Mouse (Mus musculus) cerebellum, adult 11 months (tissue): ENCODE results near the gene Gnpat.

ENCODE experiments used
- DNase-seq: peaks from one replicate; pipeline ENCODE4 v3.0.0; 2022

The Gnpat gene

DNA sequence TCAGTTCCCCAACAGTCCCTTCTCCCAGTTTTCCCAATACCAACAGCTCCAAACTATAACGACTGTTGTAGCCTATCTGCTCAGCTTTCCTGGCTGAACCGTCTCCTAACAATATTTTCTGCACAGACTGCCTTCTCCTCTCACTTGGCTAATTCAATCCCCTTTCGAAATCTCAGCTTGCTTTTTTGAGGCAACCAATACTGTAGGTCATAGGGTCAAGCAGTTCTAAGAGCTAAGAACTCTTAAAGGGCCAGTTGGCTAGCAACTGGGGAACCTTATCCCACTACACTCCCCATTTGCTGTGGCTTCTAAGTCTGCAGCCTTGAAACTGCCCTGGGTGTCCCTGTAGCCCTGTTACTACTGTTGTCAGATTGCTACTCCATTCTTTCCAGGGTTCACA, 17.7 kb upstream of the Gnpat start:
- no peak for DNase-seq

DNA sequence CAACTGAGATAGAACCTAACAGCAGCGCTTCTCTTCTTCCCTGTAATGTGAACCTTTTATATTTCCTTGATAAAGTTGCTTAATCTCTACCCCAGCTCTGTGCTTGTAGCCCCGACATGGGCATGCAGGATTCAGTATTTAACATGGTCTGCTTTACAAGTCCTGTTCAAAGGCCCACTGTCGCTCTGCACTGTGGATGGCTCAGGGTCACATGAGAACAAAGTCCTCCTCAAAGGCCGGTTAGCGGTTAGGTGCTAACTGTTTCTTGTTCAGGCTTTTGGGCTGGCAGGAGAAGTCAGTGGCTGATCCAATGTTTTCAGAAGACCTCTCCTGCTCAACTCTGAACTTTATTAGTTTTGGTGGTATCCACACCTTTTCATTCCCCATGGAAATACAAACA, 17.3 kb upstream of the Gnpat start:
- DNase-seq = no peak

DNA sequence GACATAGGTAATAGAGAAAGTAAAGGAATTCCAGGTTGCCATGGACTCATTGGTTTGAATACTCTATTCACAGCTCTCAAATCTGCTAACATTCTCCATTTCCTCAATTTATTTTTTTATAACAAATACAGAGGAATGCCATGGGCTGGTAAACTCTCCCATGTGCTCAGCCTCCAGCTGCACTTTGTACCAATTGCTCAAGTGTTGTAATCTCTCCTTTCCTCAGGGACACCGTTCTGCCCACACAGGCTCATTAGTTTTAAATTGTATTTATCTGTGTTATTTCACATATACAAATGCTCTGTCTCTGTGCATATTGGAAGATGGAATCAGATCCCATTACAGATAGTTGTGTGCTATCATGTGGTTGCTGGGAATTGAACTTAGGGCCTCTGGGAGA, 9.3 kb upstream of the Gnpat start:
- no peak for DNase-seq

DNA sequence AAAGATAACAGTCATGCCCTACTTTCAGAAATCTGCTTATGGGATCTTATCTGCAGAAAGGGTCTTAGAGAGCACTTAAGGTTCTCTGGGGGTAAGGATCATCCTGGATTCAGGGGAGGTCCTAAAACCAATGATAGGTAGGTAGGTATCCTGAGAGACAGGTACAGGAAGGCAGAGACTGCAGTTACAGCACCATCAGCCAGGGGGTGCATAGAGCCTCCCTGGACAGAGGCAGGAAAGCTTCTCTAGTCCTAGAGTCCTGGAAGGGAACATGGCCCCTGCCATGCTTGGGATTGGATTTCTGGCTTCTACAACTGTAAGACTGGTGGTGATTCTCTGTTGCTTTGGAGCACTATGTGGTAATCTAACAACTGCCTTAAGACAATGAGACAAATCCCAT, 3.4 kb upstream of the Gnpat start:
- DNase-seq = no peak

DNA sequence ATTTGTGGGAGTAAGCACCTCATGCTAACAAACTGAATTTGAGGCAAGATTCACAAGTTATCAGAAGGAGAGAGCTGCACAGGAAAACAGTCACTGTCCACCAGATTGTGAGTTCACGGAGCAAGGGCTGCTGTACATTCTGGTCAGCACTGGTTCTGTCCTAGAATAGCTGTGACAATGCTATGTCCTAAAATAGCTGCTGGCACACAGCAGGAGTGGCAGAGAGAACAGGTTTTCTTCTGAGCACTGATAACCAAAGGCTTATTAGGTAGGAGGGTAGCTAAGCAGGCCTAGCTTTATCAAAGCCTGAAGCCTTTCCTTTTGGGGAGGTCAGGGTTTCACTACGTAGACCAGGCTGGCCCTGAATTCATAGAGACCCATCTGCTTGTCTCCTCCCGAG, 2.6 kb upstream of the Gnpat start:
- DNase-seq = no peak

DNA sequence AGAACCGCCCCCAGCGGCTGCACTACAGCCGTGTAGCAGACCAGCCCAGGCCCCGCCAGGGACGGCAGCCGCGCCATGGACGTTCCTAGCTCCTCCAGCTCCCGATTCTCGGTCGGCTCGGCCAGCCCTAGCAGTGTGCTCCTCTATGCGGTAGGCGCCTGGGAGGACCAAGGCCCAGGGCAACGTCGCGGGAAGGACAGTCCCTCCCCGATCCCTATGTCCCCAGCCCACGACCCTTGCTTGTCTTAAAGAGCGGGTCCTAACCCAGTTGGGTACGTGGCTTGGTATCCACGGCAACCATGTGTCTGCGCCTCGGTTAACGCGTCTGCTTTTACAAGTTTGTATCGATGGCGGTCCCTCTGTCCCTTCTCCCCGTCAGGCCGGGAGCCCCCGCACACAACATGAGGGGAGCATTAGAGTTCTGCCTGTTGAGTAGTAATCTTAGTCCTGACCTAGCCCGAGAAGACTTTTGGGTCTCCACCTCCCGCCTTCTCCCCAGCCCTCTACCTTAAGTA, 387 bp downstream of the Gnpat start:
- DNase-seq = no peak

DNA sequence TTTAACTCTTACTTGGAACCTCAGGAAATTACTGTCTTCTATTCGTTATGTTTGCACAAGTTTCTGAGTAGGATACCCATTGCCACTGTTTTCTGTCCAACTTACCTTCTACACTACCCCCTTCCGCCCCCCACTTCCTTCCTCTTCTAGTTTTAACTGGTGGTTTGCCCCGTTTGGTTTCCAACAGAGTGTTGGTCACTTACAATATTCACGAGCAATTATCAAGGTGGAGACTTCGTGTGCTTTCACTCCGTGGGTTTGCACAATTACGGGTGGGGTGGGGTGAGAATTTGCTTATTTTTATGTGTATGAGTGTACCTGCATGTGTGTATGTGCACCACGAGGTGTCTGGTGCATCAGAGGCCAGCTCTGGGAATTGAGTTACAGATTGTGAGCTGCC, 896 bp downstream of the Gnpat start:
- no peak for DNase-seq

DNA sequence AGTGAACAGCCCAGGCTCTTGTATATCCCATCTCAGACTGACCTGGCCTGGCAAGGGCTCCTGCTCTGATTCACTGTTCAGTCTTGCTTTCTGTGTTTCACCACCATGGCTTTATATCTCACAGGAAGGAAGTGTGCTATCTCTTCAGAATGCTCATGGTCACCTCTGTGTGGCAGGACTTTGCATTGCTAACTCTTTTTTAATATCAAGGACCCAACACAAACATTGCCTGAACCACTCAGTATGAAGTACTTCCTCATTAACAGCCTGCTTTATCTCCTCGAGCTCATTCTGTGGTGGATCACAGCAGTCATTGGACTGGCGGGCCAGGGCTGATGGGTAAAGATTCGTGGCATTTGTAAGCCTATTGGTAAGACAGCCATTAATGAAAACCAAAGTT, 3.8 kb downstream of the Gnpat start:
- DNase-seq = no peak

DNA sequence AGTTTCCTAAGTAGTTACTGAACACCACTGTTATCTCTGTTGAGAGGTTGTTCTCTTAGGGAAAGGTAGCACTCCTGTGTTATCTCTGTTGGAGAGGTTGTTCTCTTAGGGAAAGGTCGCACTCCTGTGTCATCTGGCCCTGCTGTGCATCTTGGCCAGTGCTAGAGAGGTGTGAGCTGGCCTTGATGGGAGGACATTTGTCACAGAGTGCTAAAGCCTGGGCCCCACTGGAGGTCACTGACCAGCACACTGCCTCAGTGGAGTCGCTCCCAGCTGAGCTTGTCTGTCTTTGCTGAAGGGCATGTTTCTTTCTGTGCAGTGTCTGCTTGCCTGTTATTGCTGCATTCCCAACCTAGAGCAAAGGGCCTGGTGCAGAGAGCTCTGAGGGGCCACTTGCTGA, 4.3 kb downstream of the Gnpat start:
- no peak for DNase-seq

DNA sequence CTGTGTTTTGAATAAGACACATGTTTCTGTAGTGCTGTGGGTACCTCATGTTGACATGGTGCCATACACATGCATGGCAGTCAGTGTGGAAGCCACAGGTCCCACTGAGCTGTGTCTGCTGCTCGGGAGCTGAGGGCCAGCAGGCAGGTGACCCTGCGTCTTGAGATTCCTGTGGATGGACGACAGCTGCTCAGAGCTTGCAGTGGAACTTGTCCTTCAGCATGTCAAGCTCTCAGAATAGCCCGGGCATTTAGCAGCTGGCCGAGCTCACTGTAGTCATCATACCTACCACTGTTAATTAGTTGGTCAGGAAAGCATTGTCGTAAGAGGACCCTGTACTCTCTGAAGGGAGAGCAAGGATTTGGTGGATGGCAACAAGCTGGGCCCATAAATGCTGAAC, 6.9 kb downstream of the Gnpat start:
- DNase-seq = no peak

DNA sequence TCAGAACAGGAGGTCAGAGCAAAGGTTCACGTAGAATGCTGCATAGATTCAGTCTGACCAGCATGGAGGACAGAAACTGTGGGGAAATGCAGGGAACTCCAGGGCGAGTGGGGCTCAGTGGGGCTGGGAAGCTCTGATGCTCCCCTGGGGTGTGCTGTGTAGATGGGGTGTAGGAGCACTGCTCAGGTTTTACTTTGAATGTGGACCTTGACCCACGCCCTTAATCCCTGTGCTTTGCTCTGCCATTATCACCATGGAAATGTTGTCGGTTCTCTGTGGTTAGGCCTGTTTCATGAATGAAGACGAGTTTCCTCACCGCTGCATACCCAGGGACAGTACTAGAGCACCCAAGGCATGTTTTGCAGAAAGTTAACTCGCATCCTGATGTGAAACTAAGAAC, 8.6 kb downstream of the Gnpat start:
- no peak for DNase-seq

DNA sequence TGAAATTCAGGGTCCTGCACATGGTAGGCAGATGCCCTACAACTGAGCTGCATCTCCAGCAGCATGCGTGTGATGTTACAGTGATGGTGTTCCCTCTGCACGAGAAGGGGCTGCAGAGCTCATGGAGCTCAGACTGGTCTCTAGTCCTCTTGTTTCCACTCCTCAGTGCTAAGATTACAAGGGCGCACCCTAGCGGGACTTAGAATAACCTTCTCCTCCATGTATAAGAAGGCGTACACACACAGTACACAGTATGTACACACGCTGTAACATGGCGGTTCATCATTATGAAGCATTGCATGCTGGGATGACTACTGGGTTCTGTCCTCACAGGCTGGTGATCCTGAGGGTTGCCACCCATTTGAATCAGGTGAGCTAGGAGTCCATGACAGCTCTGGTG, 9.2 kb downstream of the Gnpat start:
- DNase-seq = no peak

DNA sequence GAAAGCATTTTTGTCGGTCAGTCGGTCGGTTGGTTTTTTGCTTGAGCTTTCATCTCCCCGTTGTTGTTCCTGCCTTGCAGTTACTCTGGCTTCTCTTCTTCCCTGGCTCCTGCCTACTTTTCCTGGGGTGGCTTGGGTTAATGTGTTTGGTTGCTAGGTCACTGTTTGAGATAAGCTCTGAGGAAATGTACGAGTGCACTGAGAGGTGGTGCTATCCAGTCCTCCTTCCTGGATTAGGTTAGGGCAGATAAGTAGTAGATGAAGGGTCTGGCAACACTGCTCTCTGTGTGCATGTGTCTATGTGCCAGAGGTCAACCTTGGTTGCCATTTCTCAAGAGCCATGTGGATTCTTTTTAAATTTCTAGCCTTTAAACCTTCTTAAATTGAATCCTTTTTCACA, 9.9 kb downstream of the Gnpat start:
- DNase-seq = no peak

DNA sequence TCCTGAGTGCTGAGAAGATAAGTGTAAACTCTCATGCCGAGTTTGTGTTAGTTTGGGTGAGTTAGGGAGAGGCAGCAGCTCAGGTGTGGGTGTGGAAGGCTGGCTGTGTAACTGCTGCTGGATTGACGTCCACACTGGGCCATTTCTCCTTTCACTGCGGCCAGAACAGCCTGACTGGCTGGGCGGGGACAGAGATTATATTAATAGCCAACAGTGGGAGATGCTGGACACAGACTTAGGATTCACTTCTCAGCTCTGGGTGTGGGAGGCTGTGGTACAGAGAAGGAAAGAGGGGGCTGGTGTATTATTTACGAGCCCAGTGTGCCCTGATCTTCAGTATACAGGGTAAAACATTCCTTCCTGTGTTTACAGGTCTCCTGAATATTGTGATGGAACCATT, 15.3 kb downstream of the Gnpat start:
- no peak for DNase-seq

DNA sequence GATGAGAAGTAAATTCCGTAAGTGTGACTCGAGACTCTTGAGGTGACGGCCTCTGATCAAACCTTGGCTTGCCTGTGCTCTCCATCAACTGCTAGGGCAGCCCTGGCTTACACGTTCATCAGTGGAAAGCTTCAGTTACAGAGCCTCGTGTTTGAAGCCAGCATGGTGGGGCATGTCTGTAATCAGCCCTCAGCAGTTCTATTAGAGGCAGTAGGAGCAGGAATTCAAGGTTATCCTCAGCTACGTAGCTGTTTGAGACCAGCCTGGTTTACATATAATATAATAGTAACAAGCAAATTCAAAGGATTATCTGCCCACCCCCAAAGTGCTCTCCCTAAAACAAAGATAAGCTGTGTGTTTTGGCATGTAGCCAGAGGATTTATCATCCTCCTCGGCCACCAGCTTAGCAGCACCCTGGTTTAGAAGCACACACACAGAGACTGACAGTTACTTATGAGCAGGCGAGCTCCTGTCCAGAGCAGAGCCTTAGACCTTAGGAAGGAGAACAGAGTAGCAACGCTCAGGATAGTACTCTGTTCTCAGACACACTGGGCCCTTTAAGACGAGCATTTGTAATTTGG, 16.2 kb downstream of the Gnpat start:
- no peak for DNase-seq

DNA sequence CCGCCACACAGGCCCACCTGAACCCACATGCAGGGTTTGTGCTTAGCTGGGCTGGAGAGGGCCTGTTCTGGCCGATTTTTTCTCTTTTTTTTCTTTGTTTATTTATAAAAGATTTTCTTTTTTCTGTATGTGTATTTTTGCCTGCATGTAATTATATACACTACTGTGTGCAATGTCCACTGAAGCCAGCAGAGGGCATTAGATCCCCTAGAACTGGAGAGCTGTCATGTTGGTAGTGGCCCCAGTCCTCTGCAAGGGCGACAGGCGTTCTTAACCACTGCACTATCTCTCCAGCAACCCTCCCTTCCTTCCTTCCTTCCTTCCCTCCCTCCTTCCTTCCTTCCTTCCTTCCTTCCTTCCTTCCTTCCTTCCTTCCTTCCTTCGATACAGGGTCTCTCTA, 25.6 kb downstream of the Gnpat start:
- no peak for DNase-seq

DNA sequence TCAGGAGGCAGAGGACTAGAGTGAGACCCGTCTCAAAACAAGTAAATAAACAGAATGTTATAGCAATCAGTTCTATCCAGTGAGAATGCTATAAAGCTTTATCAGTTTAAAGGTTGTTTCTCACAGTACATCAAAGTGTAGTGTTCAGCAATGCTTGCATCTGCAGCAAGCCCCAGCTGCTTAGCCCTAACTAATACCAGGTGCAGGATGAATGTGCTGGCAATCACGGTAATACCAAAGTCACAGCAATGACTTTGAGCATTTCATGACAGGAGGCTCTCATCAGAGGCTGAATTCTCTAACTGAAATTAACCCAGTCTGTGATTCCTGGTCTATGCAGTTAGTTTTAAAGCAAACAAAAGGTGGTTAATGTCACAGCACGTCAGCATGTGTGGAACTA, 29.8 kb downstream of the Gnpat start:
- DNase-seq = no peak

DNA sequence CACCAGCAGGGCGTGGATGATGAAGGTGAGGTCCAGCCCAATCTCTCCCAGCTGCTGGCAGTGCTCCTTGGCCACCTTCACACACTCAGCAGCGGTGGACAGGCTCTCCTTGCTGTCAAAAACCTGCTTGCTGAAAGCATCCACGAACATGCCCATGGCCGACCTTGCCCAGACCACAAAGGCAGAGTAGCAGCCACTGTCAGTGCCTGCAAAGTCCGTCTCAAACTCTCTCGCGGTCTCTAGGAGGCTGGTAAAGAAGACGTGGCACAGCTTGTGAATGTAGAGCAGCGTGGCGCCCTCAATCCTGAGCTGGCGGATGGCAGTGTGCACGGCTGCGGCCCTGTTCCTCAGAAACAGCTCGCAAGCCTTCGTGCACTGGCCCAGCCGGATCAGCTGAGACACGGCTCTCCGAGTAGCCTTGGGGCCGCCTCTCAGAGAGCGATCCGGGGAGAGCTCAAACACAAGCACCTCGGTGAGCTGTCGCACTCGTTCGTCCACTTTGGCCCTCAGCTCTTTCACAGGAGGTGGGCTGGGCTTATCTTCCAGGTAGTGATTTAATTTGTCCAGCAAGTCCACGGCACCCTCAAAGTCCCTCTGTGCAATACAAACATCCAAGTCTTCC, 33.3 kb downstream of the Gnpat start:
- DNase-seq = no peak

DNA sequence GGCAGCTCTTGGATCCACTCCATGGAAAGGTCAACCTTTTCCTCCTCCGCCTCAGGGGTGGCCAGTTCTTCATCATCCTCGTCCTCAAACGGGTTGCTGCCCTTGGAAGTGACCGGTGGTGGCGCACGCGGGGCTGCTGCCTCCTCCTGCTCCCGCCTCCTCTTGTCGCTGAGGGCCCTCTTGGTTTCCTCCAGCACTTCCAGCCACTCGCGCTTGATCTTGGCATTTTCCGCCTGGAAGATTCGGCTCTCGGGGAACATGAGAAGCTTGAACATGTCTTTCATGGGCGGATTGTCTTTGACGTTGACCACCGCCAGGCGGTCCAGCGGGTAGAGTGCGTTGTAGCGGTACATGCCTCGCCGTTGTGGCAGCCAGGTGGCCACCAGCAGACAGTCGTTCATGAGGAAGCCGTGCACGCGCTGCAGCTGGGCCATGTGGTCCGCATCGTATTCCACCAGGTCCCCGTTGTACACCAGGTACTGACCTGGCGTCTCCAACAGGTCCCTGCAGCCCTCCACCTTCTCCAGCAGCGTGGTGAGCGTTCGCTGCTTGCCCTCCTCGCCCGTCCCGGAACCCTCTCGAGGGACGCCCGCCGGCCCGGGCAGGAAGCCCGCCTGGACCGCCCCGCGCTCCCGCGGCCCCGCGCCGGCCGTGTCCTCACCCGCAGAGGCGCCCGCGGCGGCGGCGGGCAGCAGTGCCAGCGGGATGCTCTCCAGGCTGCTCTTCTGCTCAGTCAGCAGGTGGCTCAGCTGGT, 34.0 kb downstream of the Gnpat start:
- peak; percentile 74 for DNase-seq

DNA sequence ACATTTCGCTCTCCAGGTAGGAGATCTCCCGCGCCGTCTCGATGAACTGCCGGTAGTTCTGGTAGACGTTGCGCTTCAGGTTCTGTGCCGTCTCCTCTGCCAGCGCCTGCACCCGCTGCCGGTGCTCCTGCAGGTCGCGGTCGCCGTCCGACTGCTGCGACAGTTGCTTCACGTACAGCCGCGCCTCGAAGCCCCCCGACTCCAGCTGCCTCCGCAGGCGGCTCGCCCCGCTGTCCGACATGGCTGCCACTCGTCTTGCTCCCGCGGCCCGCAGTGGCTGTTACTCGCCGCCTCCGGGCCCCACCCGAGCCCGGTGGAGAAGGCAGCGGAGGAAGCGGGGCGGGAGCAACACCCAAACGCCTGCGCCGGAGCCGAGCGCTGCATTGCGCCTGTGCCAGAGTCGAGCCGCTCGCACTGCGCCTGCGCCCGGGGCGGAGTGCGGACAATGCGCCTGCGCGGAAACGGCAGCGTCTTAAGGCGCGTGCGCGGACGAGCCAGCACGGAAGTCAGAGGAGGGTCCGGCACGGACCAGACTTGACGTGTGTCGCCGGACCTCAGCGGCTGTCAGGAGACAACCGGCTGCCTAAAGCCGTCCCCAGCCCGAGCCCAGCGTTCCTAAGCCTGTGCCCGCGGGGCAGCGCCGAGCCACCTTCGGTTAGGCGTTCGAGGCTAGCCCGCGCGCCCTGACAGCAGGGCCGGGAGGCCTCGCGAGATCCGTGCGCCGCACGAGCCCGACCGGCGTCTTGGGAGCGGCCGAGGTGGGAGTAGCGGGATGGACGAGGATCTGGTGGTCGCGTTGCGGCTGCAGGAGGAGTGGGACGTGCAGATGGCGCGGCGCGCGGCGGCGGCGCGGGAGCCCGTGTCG, 34.8 kb downstream of the Gnpat start, which contains the start of the genes Exoc8 and Sprtn:
Gene Exoc8, minus strand, starts transcription at position 320 of the 865 bp plus-strand sequence.
Gene Sprtn, plus strand, starts transcription at position 501 of the 865 bp plus-strand sequence.
- peak; percentile 97 for DNase-seq

DNA sequence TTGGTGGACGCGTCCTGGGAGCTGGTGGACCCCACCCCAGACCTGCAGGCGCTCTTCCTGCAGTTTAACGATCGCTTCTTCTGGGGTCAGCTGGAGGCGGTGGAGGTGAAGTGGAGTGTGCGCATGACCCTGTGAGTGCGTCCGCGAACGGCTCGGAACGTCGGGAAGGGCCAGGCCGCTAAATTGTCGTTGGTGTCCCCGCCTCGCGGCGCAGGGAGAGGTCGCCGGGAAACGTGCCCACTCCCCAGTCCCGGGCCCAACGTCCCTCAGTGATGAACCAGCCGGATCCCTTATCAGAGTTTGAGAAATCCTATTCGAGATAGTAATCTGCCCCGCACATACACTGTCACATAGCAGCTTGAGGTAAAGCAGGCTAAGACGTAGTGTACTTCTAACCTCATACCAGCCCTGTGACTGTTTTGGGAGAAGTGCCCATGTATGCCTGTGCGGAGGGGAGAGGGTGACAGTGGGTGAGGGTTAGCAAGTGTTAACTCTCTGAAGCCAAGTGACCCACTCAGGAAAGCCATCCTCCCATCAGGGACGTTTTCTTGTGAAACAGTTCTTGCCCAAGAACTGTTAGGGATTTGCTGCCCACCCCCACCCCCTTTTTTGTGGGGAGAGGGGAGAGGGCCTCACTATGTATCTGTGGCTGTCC, 35.5 kb downstream of the Gnpat start:
- no peak for DNase-seq

DNA sequence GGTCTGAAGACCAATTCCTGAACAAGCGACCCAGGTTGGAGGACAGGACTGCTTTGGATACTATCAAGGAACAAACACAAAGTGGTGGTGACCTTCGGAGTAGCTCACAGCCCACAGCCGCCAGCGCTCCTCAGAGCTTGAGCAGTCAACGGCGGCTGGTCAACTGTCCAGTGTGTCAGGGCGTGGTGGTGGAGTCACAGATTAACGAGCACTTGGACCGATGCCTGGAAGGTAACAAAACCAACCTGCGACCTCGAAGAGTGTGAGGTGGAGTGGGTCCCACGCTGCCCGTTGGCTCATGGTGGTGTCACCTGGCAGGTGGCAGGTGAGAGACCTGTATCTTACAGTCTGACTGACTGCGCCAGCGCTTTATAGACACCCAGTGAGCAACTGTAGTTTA, 40.4 kb downstream of the Gnpat start:
- no peak for DNase-seq

DNA sequence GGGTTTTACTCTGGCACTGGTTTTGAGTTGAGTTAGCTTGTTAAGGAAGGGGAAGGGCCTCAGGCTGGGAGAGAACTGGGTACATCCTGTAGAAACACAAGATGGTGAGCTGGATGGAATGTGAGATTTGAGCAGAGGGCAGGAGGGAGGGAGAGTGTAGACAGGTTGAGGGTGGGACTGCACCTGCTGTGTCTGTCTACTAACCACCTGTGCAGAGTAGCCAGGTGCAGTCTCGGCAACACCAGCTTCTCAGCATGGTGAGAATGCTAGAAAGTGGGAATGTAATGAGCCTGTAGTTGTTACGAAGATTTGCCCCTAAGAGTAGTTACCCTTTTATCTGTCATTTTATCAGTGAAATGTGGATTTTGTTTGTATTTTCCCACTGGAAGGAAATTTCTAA, 42.6 kb downstream of the Gnpat start:
- no peak for DNase-seq
